Mouse (Mus musculus) megakaryocyte, embryonic 14.5 days (primary cell): ENCODE measurements around the gene Lrrc42.

ENCODE experiments used
- FLI1 ChIP-seq: IDR thresholded peaks from 2 replicates; pipeline ENCODE4 v1.6.1; 2012; ENCODE audit warnings: low read length, inconsistent platforms, mixed read lengths
- GATA1 ChIP-seq: IDR thresholded peaks from 3 replicates; pipeline ENCODE4 v1.6.1; 2012; ENCODE audit warnings: mixed read lengths, low read length, inconsistent platforms, borderline replicate concordance

DNA sequence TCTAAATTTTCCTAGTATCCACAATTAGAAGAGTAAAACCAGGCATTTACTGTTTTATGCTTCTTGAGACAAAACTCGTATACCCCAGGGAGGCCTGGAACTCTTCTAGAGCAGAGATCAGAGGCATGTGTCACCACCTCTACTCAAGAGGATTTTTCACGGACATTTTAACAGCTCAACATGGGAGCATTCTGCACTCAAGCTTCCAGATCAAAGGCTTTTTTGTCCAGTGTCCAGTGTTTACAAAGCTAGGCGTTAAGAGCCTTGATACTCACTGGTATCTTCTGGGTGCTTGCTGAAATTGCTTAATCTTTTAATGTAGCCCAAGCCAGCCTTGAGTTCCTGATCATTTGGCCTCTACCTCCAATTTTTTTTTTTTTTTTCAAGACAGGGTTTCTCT is 21.1 kb downstream of the Lrrc42 start:
- no peak for TF ChIP-seq GATA1
- TF ChIP-seq FLI1: no peak
